Mouse (Mus musculus) large intestine, adult 2 months (tissue): ENCODE measurements around the gene Ubr3. TPM values are rescaled to one million over a fixed set of nuclear protein-coding genes. Genes with fewer than 3 reads are reported as not detected.
A peak's percentile ranks its signal among the peaks of the same experiment; 100 is the strongest.

Source experiments
- DNase-seq: peaks from one replicate; pipeline ENCODE4 v3.0.0-alpha.2; 2012; ENCODE audit warnings: low read depth, low spot score
- WGBS: fragments of 180-500 bp; shearing (Covaris S2); methylation state at CpG from one replicate; pipeline ENCODE4 v1.1.7; 2018; 5-methylcytosine and 5-hydroxymethylcytosine counted together
- polyA plus RNA-seq: library from polyadenylated mRNA; depleted of rRNA; stranded (reverse); fragments of >200 nt; gene quantifications from 2 replicates; pipeline ENCODE4 v1.2.3, GENCODE M21; 2012; rRNA removed

Gene Ubr3
- 8.1 and 15.4 TPM in 2 replicates for polyA plus RNA-seq

- peak; percentile 68 for DNase-seq
- WGBS: 1% methylated on average over 60 of the region's 65 CpGs
Measured at GRCm38 (mm10) chr2:69897039-69897617, at the start of gene Ubr3. Ubr3 (plus strand) TSS chr2:69897246.

- no peak for DNase-seq
- 63% methylated on average over 6 of the region's 6 CpGs for WGBS
Measured at GRCm38 (mm10) chr2:69849215-69849614, 47.8 kb upstream of the Ubr3 start.

- 66% methylated on average over 2 of the region's 2 CpGs for WGBS
- no peak for DNase-seq
Measured at GRCm38 (mm10) chr2:69851427-69852058, 45.5 kb upstream of the Ubr3 start.

- 16% methylated on average over 8 of the region's 8 CpGs for WGBS
- DNase-seq: peak; percentile 37
Measured at GRCm38 (mm10) chr2:69856392-69856791, 40.7 kb upstream of the Ubr3 start.

GRCm38 (mm10) chr2:69857882-69858281 is 39.2 kb upstream of the Ubr3 start:
- 81% methylated on average over 1 of the region's 1 CpGs for WGBS
- no peak for DNase-seq

- DNase-seq: no peak
- 5% methylated on average over 13 of the region's 13 CpGs for WGBS
Measured at GRCm38 (mm10) chr2:69860972-69861452, 36.0 kb upstream of the Ubr3 start.

GRCm38 (mm10) chr2:69861485-69862091 is 35.5 kb upstream of the Ubr3 start, which contains the start of gene Ssb:
Ssb (plus strand) TSS chr2:69861562.
- under 1% methylated on average over 65 of the region's 66 CpGs for WGBS
- DNase-seq: peak; percentile 64

- DNase-seq: no peak
- WGBS: 1% methylated on average over 13 of the region's 13 CpGs
Measured at GRCm38 (mm10) chr2:69862117-69862657, 34.9 kb upstream of the Ubr3 start.

GRCm38 (mm10) chr2:69883990-69884391 is 13.1 kb upstream of the Ubr3 start:
- no peak for DNase-seq
- WGBS: 64% methylated on average over 2 of the region's 2 CpGs

- 22% methylated on average over 6 of the region's 6 CpGs for WGBS
- no peak for DNase-seq
Measured at GRCm38 (mm10) chr2:69884581-69884980, 12.5 kb upstream of the Ubr3 start.

- 2% methylated on average over 12 of the region's 12 CpGs for WGBS
Measured at GRCm38 (mm10) chr2:69885050-69885449, 12.0 kb upstream of the Ubr3 start.

GRCm38 (mm10) chr2:69885451-69886305 is 11.4 kb upstream of the Ubr3 start, which contains the start of gene Mettl5:
Mettl5 (minus strand) TSS chr2:69885615.
- peak; percentile 53 for DNase-seq
- 1% methylated on average over 45 of the region's 45 CpGs for WGBS

More at GRCm38 (mm10) chr2:69885050-69885449, 12.0 kb upstream of the Ubr3 start:
- no peak for DNase-seq

GRCm38 (mm10) chr2:69888957-69889356 is 8.1 kb upstream of the Ubr3 start:
- no peak for DNase-seq
- 65% methylated on average over 2 of the region's 2 CpGs for WGBS

GRCm38 (mm10) chr2:69890843-69891242 is 6.2 kb upstream of the Ubr3 start:
- no peak for DNase-seq
- 37% methylated on average over 7 of the region's 7 CpGs for WGBS

- WGBS: 92% methylated on average over 1 of the region's 1 CpGs
- no peak for DNase-seq
Measured at GRCm38 (mm10) chr2:69893145-69893544, 3.9 kb upstream of the Ubr3 start.

GRCm38 (mm10) chr2:69893891-69894290 is 3.2 kb upstream of the Ubr3 start:
- DNase-seq: no peak
- WGBS: 79% methylated on average over 5 of the region's 5 CpGs

- 50% methylated on average over 14 of the region's 14 CpGs for WGBS
- DNase-seq: no peak
Measured at GRCm38 (mm10) chr2:69895502-69896223, 1.4 kb upstream of the Ubr3 start.

- 95% methylated on average over 4 of the region's 4 CpGs for WGBS
- no peak for DNase-seq
Measured at GRCm38 (mm10) chr2:69896224-69896581, 843 bp upstream of the Ubr3 start.
